Mouse (Mus musculus) C2C12 (cell line): ENCODE measurements at regions not wholly inside any gene's neighbourhood (a gene's known extent, or its start where the extent isn't known, plus 50 kb on each side); places are given as distances from the start of the nearest gene placed in this dataset.

Experiments used
- H3K27me3 ChIP-seq: one replicate; pipeline ENCODE4 v1.6.1; 2011; ENCODE audit not compliant: control insufficient read depth, insufficient read depth, insufficient read length
- H3K36me3 ChIP-seq: one replicate; pipeline ENCODE4 v1.6.1; 2011; ENCODE audit not compliant: control insufficient read depth, insufficient read depth
- H3K4me3 ChIP-seq: one replicate; pipeline ENCODE4 v1.5.1; 2011; ENCODE audit warnings: mild to moderate bottlenecking, control low read depth; ENCODE audit not compliant: poor library complexity, insufficient read depth, severe bottlenecking
- H3K79me2 ChIP-seq: one replicate; pipeline ENCODE4 v1.6.1; 2011; ENCODE audit not compliant: control insufficient read depth, insufficient read depth
- H3K79me3 ChIP-seq: one replicate; pipeline ENCODE4 v1.6.1; 2011; ENCODE audit warnings: low read depth, control low read depth
- H3ac ChIP-seq: one replicate; pipeline ENCODE3; 2011; ENCODE audit warnings: low read depth; ENCODE audit not compliant: control insufficient read depth, insufficient read length
- CEBPB ChIP-seq: IDR thresholded peaks from one replicate; pipeline ENCODE4 v1.6.1; 2011; ENCODE audit warnings: low read depth, mild to moderate bottlenecking, control low read depth, moderate library complexity
- CTCF ChIP-seq: IDR thresholded peaks from one replicate; pipeline ENCODE4 v1.5.1; 2011; ENCODE audit not compliant: control insufficient read depth, insufficient read depth, insufficient read length
- FOSL1 ChIP-seq: IDR thresholded peaks from one replicate; pipeline ENCODE4 v1.8.0; 2011; ENCODE audit warnings: mild to moderate bottlenecking, low read length; ENCODE audit not compliant: poor library complexity, insufficient read depth, severe bottlenecking
- MAX ChIP-seq: IDR thresholded peaks from one replicate; pipeline ENCODE4 v1.6.1; 2011; ENCODE audit warnings: mild to moderate bottlenecking, control low read depth
- MYOD1 ChIP-seq: IDR thresholded peaks from one replicate; pipeline ENCODE4 v1.6.1; 2011; ENCODE audit warnings: low read depth; ENCODE audit not compliant: control insufficient read depth, insufficient read length
- MYOG ChIP-seq: IDR thresholded peaks from one replicate; pipeline ENCODE4 v1.6.1; 2011; ENCODE audit not compliant: control insufficient read depth, insufficient read length; ENCODE audit errors: extremely low read depth
- USF1 ChIP-seq: IDR thresholded peaks from one replicate; pipeline ENCODE4 v1.6.1; 2011; ENCODE audit warnings: low read depth, mild to moderate bottlenecking, control low read depth, moderate library complexity

- H3K79me2 ChIP-seq, result no peaks in the 10 kb centered on the region
- H3K4me3 ChIP-seq, result no peak overlapping the region
- no peaks in the 10 kb centered on the region for H3K36me3 ChIP-seq
- H3K79me3 ChIP-seq, result no peaks in the 10 kb centered on the region
- TF ChIP-seq MAX (no peak), CTCF (no peak), MYOD1 (no peak), MYOG (no peak), FOSL1 (no peak), CEBPB (no peak), USF1 (no peak)
- H3K27me3 ChIP-seq, result no peaks in the 10 kb centered on the region
- no peak overlapping the region for H3ac ChIP-seq
Measured at GRCm38 (mm10) chr1:166839833-166840232, 158.2 kb upstream of the Fmo9 start.

- no peaks in the 10 kb centered on the region for H3K36me3 ChIP-seq
- no peak overlapping the region for H3K4me3 ChIP-seq
- no peak for TF ChIP-seq MAX
- TF ChIP-seq MYOD1, result no peak
- TF ChIP-seq FOSL1, result no peak
- TF ChIP-seq CEBPB, result no peak
- no peak for TF ChIP-seq USF1
- no peak for TF ChIP-seq CTCF
- TF ChIP-seq MYOG, result no peak
- no peaks in the 10 kb centered on the region for H3K27me3 ChIP-seq
- no peaks in the 10 kb centered on the region for H3K79me3 ChIP-seq
- H3ac ChIP-seq, result no peak overlapping the region
- no peaks in the 10 kb centered on the region for H3K79me2 ChIP-seq
Measured at GRCm38 (mm10) chr1:166843397-166843877, 157.8 kb upstream of the Fam78b start.

GRCm38 (mm10) chr1:166846566-166846965, 154.7 kb upstream of the Fam78b start:
- Histone ChIP-seq H3ac (no peak overlapping the region), H3K36me3 (no peaks in the 10 kb centered on the region), H3K27me3 (no peaks in the 10 kb centered on the region), H3K4me3 (no peak overlapping the region), H3K79me2 (no peaks in the 10 kb centered on the region), H3K79me3 (no peaks in the 10 kb centered on the region)
- TF ChIP-seq MYOG (no peak), MAX (no peak), MYOD1 (no peak), USF1 (no peak), CTCF (no peak), FOSL1 (no peak), CEBPB (no peak)

GRCm38 (mm10) chr1:166847233-166847632, 154.0 kb upstream of the Fam78b start:
- no peaks in the 10 kb centered on the region for H3K36me3 ChIP-seq
- no peak overlapping the region for H3ac ChIP-seq
- no peak overlapping the region for H3K4me3 ChIP-seq
- no peaks in the 10 kb centered on the region for H3K79me3 ChIP-seq
- H3K27me3 ChIP-seq, result no peaks in the 10 kb centered on the region
- TF ChIP-seq FOSL1 (no peak), MYOD1 (no peak), CTCF (no peak), MYOG (no peak), CEBPB (no peak), MAX (no peak), USF1 (no peak)
- no peaks in the 10 kb centered on the region for H3K79me2 ChIP-seq

DNA sequence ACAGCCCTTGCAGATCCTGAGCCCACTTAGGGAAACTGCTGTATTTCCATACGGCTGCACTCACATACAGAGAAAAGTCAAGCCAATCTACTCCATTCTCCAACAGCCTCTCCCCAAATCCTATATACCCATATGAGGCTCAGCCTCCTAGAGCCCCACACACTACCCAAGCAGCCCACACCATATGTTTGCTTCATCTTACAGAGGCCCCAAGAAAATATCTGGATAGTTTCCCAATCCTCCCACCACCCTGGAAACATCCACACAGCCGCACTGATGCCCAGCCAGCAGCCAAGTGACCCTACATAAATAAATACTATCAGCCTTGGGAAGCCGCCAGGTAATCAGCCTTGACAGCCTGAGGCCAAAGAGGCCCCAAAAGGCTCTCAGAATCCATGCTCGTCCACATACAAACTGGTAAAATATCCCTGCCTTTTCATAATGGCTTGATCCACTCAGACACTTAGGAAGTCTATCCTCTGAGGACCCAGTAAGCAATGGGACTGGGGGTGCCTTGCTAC, 153.1 kb upstream of the Fam78b start:
- H3K79me2 ChIP-seq, result no peaks in the 10 kb centered on the region
- no peak for TF ChIP-seq CTCF
- TF ChIP-seq MAX, result no peak
- H3K27me3 ChIP-seq, result no peaks in the 10 kb centered on the region
- no peak overlapping the region for H3ac ChIP-seq
- no peaks in the 10 kb centered on the region for H3K36me3 ChIP-seq
- H3K4me3 ChIP-seq, result no peak overlapping the region
- H3K79me3 ChIP-seq, result no peaks in the 10 kb centered on the region

GRCm38 (mm10) chr1:166855988-166856387, 145.2 kb upstream of the Fam78b start:
- H3K79me2 ChIP-seq, result no peaks in the 10 kb centered on the region
- H3K4me3 ChIP-seq, result no peak overlapping the region
- no peak overlapping the region for H3ac ChIP-seq
- H3K79me3 ChIP-seq, result no peaks in the 10 kb centered on the region
- H3K27me3 ChIP-seq, result no peaks in the 10 kb centered on the region
- no peak for TF ChIP-seq CTCF
- no peak for TF ChIP-seq FOSL1
- TF ChIP-seq MYOG, result no peak
- no peak for TF ChIP-seq USF1
- TF ChIP-seq MYOD1, result no peak
- TF ChIP-seq MAX, result no peak
- no peak for TF ChIP-seq CEBPB
- no peaks in the 10 kb centered on the region for H3K36me3 ChIP-seq
